Mouse (Mus musculus): ENCODE data around the gene Scrn1. TPM values are rescaled to one million over a fixed set of nuclear protein-coding genes. Genes with fewer than 3 reads are reported as not detected.

Gene Scrn1
- polyA plus RNA-seq, 1 experiment from 2014 or later: 6.4 TPM

DNA sequence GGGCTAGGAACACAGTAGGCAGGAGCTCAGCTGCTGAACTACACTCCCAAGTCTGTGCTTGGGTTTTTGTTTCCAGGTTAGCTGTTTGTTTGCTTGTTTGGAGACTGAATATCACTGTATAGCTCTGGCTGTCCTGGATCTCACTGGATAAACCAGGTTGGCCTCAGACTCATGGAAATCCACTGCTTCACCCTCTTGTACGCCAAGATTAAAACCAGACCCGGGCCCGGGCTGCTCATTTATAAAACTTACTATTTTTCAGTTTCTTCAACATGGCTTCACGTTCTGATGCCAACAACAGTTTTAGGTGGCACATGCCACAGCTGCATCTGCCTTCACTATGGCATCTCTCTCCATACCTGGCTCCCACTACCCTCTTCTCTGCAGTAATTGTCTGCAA is 2.7 kb downstream of the Scrn1 start:
- Histone ChIP-seq H3K27ac (no peak overlapping the region), H3K27me3 (no peaks in the 10 kb centered on the region), H3K9me3 (no peaks in the 10 kb centered on the region), H3K4me1 (peaks cover 14% of the 10 kb centered on the region), H3K4me3 (no peak overlapping the region), H3K9ac (no peak overlapping the region), H3K36me3 (no peaks in the 10 kb centered on the region), H3K4me2 (no peak overlapping the region)
- 86% methylated on average over 4 of the region's 4 CpGs for WGBS
- no peak for ATAC-seq (ENCODE audit: insufficient number of reproducible peaks, low FRiP score, low TSS enrichment, low read depth)

DNA sequence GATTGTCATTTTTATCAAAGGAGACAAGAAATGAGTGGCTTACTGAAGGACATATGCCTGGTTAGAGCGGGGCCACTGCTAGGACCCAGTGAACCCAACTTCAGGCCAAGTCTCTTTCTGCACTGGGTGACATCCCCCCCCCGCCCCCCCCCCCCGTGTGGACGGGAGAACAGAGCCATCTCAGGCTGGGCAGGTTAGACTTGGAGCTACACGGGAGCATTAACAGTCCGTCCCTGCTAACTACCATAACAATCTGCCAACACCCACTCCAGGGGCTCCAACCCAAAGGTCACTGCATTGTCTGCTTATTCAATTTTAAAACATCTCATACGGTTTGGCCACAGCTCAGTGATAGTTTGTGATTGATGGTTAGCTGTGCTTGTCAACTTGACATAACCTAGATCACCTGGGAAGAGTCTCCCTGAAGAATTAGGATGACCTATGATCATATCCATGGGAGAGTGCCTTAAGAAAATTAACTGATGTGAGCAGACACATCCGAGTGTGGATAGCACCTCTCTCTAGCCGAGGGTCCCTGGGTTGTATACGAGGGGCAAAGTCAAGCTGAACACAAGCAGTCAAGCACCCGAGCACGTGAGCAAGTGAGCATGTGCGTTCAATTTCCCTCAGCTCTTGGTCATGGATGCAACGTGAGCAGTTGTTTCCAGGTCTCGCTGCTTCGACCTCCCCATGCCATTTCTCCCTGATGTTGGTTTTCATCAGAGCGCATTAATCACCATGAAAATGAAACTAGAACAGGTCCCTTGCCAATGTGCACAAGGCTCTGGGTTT is 4.1 kb downstream of the Scrn1 start:
- no peak for ATAC-seq (ENCODE audit: insufficient number of reproducible peaks, low FRiP score, low TSS enrichment, low read depth)
- peaks cover 14% of the 10 kb centered on the region for H3K4me1 ChIP-seq
- 74% methylated on average over 14 of the region's 17 CpGs for WGBS
- H3K27me3 ChIP-seq: no peaks in the 10 kb centered on the region
- H3K9me3 ChIP-seq: no peaks in the 10 kb centered on the region
- H3K36me3 ChIP-seq: no peaks in the 10 kb centered on the region
- H3K9ac ChIP-seq: no peak overlapping the region
- H3K4me2 ChIP-seq: no peak overlapping the region
- H3K4me3 ChIP-seq: no peak overlapping the region
- H3K27ac ChIP-seq: no peak overlapping the region

GRCm38 (mm10) chr6:54558466-54558865 is 7.8 kb downstream of the Scrn1 start:
- Histone ChIP-seq H3K9me3 (no peaks in the 10 kb centered on the region), H3K36me3 (no peaks in the 10 kb centered on the region), H3K4me3 (no peak overlapping the region), H3K4me2 (no peak overlapping the region), H3K27me3 (no peaks in the 10 kb centered on the region), H3K9ac (no peak overlapping the region), H3K4me1 (no peaks in the 10 kb centered on the region), H3K27ac (no peak overlapping the region)
- no peak for ATAC-seq (ENCODE audit: insufficient number of reproducible peaks, low FRiP score, low TSS enrichment, low read depth)
- 76% methylated on average over 7 of the region's 7 CpGs for WGBS

DNA sequence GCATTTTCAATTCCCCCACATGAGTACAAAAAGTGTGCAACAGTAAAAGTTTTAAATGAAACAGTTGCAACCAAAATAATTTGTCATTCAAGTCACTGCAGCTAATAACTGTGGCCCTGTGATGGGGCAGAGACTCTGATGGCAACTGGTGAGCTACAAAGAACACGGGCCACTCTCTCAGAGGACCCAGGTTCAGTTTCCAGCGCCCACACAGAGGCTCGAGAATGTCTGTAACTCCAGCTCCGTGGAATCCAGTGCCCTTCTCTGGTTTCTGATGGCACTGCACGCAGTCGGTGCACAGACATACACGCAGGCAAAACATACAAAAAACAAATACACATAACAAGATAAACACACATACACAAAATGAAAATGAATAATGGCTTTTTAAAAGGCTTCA is 8.6 kb downstream of the Scrn1 start:
- Histone ChIP-seq H3K9me3 (no peaks in the 10 kb centered on the region), H3K4me1 (no peaks in the 10 kb centered on the region), H3K4me3 (no peak overlapping the region), H3K27ac (no peak overlapping the region), H3K9ac (no peak overlapping the region), H3K27me3 (no peaks in the 10 kb centered on the region), H3K4me2 (no peak overlapping the region), H3K36me3 (no peaks in the 10 kb centered on the region)
- 92% methylated on average over 7 of the region's 7 CpGs for WGBS
- no peak for ATAC-seq (ENCODE audit: insufficient number of reproducible peaks, low FRiP score, low TSS enrichment, low read depth)

- H3K27me3 ChIP-seq: no peaks in the 10 kb centered on the region
- H3K9ac ChIP-seq: no peak overlapping the region
- ATAC-seq (ENCODE audit: insufficient number of reproducible peaks, low FRiP score, low TSS enrichment, low read depth): no peak
- H3K4me2 ChIP-seq: no peak overlapping the region
- H3K36me3 ChIP-seq: no peaks in the 10 kb centered on the region
- H3K4me3 ChIP-seq: no peak overlapping the region
- no peaks in the 10 kb centered on the region for H3K4me1 ChIP-seq
- no peak overlapping the region for H3K27ac ChIP-seq
- WGBS: 69% methylated on average over 1 of the region's 1 CpGs
- H3K9me3 ChIP-seq: no peaks in the 10 kb centered on the region
Observed at GRCm38 (mm10) chr6:54555816-54556215, 10.5 kb downstream of the Scrn1 start.

DNA sequence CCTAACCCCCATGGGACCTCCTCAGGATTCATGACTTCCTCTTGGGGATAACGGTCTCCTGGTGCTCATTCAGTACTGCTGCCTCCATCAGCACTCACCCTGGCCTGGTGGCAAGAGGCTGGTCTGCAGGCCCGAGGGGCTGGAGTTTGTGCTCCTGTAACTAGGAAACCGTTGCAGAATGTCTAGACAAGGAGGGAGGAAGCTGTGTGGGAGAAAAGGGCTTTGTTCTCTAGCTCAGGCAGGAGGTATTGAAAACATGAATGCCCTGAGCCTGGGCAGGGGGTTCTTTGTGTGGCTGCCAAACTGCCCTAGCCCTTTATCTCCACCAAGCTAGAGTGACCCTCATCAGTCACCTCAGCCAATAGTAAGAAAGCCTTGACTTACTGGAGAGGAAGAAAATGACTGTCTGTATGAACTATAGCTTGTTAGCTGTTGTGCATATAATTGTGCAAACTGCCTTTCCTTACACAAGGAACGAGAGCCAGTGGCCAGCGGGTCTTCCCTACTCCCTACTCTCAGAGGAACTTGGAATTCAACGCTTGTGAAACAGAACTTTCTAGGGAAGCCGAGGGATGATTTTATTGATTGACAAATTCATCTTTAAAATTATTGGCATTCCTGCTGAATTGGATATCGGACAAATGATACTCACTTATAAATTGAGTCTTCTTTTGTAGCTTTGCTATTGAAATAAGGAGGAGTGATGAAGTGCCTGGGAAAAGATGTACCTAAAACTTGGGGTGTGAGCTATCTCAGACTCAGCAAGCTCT is 11.8 kb downstream of the Scrn1 start:
- Histone ChIP-seq H3K9ac (no peak overlapping the region), H3K4me1 (0 out of 2 replicates have a peak, but pooled peaks cover under 1% of the 10 kb centered on the region), H3K4me3 (no peak overlapping the region), H3K36me3 (no peaks in the 10 kb centered on the region), H3K4me2 (no peak overlapping the region), H3K27ac (no peak overlapping the region), H3K9me3 (no peaks in the 10 kb centered on the region), H3K27me3 (no peaks in the 10 kb centered on the region)
- ATAC-seq (ENCODE audit: insufficient number of reproducible peaks, low FRiP score, low TSS enrichment, low read depth): no peak
- 55% methylated on average over 8 of the region's 8 CpGs for WGBS

GRCm38 (mm10) chr6:54553632-54554031 is 12.7 kb downstream of the Scrn1 start:
- no peak for ATAC-seq (ENCODE audit: insufficient number of reproducible peaks, low FRiP score, low TSS enrichment, low read depth)

DNA sequence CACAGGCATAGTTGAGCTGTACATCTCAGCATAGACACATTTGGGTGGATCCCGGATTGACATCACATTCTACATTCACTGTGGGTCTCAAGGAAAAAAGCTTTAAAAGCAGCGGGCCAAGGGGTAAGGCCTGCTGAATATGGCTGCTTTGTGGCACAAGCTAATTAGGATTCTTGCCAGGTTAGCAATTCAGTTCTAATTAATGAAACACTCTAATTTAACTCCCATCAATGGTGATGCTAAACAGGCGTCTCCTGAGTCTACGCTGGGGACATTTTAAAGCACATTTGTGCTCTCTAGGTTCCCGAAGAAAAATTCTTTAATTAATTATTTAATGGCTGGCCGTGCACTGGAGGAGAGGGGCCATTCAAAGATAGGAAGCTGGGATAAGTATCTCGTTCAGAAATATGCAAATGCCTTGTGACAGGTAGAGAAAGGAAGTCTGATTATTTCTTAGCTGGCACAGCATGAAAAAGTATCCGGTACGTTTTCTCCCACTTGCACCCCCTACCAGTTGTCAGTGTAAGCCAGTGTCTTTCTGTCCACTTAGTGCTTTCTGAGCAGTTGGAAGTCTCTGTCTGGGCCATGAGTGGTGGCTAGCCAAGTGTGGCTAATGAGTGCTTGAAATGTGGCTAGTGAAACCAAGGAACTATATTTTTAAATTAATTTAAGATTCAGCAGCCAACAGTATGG is 13.4 kb downstream of the Scrn1 start:
- H3K9ac ChIP-seq: no peak overlapping the region
- no peaks in the 10 kb centered on the region for H3K9me3 ChIP-seq
- no peak overlapping the region for H3K4me3 ChIP-seq
- H3K27ac ChIP-seq: no peak overlapping the region
- no peaks in the 10 kb centered on the region for H3K27me3 ChIP-seq
- H3K36me3 ChIP-seq: no peaks in the 10 kb centered on the region
- H3K4me1 ChIP-seq: peaks cover 9% of the 10 kb centered on the region
- no peak overlapping the region for H3K4me2 ChIP-seq
- no peak for ATAC-seq (ENCODE audit: insufficient number of reproducible peaks, low FRiP score, low TSS enrichment, low read depth)
- 66% methylated on average over 9 of the region's 9 CpGs for WGBS

More at GRCm38 (mm10) chr6:54553632-54554031, 12.7 kb downstream of the Scrn1 start:
- 0 out of 2 replicates have a peak, but pooled peaks cover 5% of the 10 kb centered on the region for H3K4me1 ChIP-seq
- no peaks in the 10 kb centered on the region for H3K9me3 ChIP-seq
- H3K4me2 ChIP-seq: no peak overlapping the region
- H3K36me3 ChIP-seq: no peaks in the 10 kb centered on the region
- no peak overlapping the region for H3K9ac ChIP-seq
- no peaks in the 10 kb centered on the region for H3K27me3 ChIP-seq
- H3K27ac ChIP-seq: no peak overlapping the region
- no peak overlapping the region for H3K4me3 ChIP-seq
- 79% methylated on average over 2 of the region's 2 CpGs for WGBS

- whole genome bisulfite sequencing: 58% methylated on average over 6 of the region's 7 CpGs
- ATAC-seq (ENCODE audit: insufficient number of reproducible peaks, low FRiP score, low TSS enrichment, low read depth): no peak
Observed at GRCm38 (mm10) chr6:54550801-54551323, 15.4 kb downstream of the Scrn1 start.

DNA sequence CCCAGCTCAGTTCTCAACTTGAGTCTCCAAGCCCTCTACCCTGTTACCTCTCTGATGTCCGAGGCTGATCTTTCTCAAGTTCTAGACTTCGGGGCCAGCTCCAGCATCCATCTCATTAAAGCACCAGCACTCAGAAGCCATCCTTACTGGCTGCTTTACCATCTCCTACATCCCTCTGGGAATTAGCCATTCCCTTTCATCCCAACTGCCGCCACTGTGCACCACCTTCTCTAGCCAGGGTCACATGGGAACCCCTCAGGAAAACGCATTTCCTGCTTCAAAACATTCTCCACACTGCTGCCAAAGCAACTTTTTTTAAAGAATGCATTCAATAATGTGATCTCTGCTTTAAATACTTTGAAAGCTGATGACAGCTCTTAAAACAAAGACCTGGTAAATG is 17.0 kb downstream of the Scrn1 start:
- Histone ChIP-seq H3K4me3 (no peak overlapping the region), H3K9me3 (no peaks in the 10 kb centered on the region), H3K27me3 (no peaks in the 10 kb centered on the region), H3K4me2 (no peak overlapping the region), H3K9ac (no peak overlapping the region), H3K36me3 (no peaks in the 10 kb centered on the region), H3K27ac (no peak overlapping the region), H3K4me1 (peaks cover 9% of the 10 kb centered on the region)
- 51% methylated on average over 4 of the region's 4 CpGs for WGBS
- no peak for ATAC-seq (ENCODE audit: insufficient number of reproducible peaks, low FRiP score, low TSS enrichment, low read depth)

More at GRCm38 (mm10) chr6:54550801-54551323, 15.4 kb downstream of the Scrn1 start:
- no peak overlapping the region for H3K4me3 ChIP-seq
- peaks cover 9% of the 10 kb centered on the region for H3K4me1 ChIP-seq
- H3K9ac ChIP-seq: no peak overlapping the region
- no peak overlapping the region for H3K27ac ChIP-seq
- H3K9me3 ChIP-seq: no peaks in the 10 kb centered on the region
- H3K36me3 ChIP-seq: no peaks in the 10 kb centered on the region
- H3K4me2 ChIP-seq: no peak overlapping the region
- H3K27me3 ChIP-seq: no peaks in the 10 kb centered on the region

GRCm38 (mm10) chr6:54548314-54549019 is 17.8 kb downstream of the Scrn1 start:
- Histone ChIP-seq H3K4me2 (no peak overlapping the region), H3K27ac (no peak overlapping the region), H3K9me3 (no peaks in the 10 kb centered on the region), H3K9ac (no peak overlapping the region), H3K4me1 (peaks cover 9% of the 10 kb centered on the region), H3K27me3 (no peaks in the 10 kb centered on the region), H3K4me3 (no peak overlapping the region), H3K36me3 (no peaks in the 10 kb centered on the region)
- WGBS: 56% methylated on average over 13 of the region's 13 CpGs
- ATAC-seq (ENCODE audit: insufficient number of reproducible peaks, low FRiP score, low TSS enrichment, low read depth): no peak

Data from limb, embryonic 15.5 days (tissue).